Mouse (Mus musculus): Measurements from ENCODE around the gene Calr4. TPM values are rescaled to one million over a fixed set of nuclear protein-coding genes. Genes with fewer than 3 reads are reported as not detected.
A peak's percentile ranks its signal among the peaks of the same experiment; 100 is the strongest.

Calr4 gene
- total RNA-seq, 2 experiments from 2014 or later, result 0.94 to 1.4 TPM

- no peak for DNase-seq (ENCODE audit: low spot score in 2 of 2)
Observed at GRCm38 (mm10) chr4:109273586-109274240, 39.4 kb downstream of the Calr4 start.

GRCm38 (mm10) chr4:109279689-109280458 lies 45.6 kb downstream of the Calr4 start, which contains the start of gene Eps15:
TSS of gene Eps15 (plus strand) at chr4:109280268.
- peak; percentile 56 to 78 for DNase-seq (ENCODE audit: low spot score in 2 of 2)

GRCm38 (mm10) chr4:109280459-109281160 lies 46.3 kb downstream of the Calr4 start:
- DNase-seq (ENCODE audit: low spot score in 2 of 2), result no peak

GRCm38 (mm10) chr4:109281161-109281560 lies 46.9 kb downstream of the Calr4 start:
- no peak for DNase-seq (ENCODE audit: low spot score in 2 of 2)

GRCm38 (mm10) chr4:109281946-109282345 lies 47.7 kb downstream of the Calr4 start:
- no peak for DNase-seq (ENCODE audit: low spot score in 2 of 2)

GRCm38 (mm10) chr4:109294629-109295028 lies 60.3 kb downstream of the Calr4 start:
- DNase-seq (ENCODE audit: low spot score in 2 of 2), result no peak

- peak in 1 of 2 experiments; percentile 12 for DNase-seq (ENCODE audit: low spot score in 2 of 2)
Observed at GRCm38 (mm10) chr4:109296510-109296909, 62.2 kb downstream of the Calr4 start.

GRCm38 (mm10) chr4:109299136-109299535 lies 64.9 kb downstream of the Calr4 start:
- DNase-seq (ENCODE audit: low spot score in 2 of 2), result no peak

Other genes starting within 250 kb of the Calr4 start
- 100 to 1,000 TPM; 112 to 118 TPM for gene Nrd1, start 233.8 kb upstream of the Calr4 start, total RNA-seq (2021)
- gene Osbpl9, start 32.2 kb upstream of the Calr4 start, total RNA-seq (2021), result 10 to 100 TPM; 48.3 to 54.0 TPM
- 100 to 1,000 TPM; 218 to 234 TPM for gene Eps15, start 45.8 kb downstream of the Calr4 start, total RNA-seq (2021)
- 1 to 10 TPM; 1.4 to 1.8 TPM for gene Ttc39a, start 172.1 kb downstream of the Calr4 start, total RNA-seq (2021)